Mouse (Mus musculus) G1E (cell line): ENCODE results near the gene Slc39a7.

Experiments
- CTCF ChIP-seq: IDR thresholded peaks from 2 replicates; pipeline ENCODE4 v1.5.1; 2012; ENCODE audit warnings: low read depth, low read length, inconsistent platforms, mixed read lengths
- GATA1 ChIP-seq: IDR thresholded peaks from 2 replicates; pipeline ENCODE4 v1.6.1; 2012; ENCODE audit warnings: borderline replicate concordance, low read length, inconsistent platforms, mixed read lengths
- GATA2 ChIP-seq: IDR thresholded peaks from 2 replicates; pipeline ENCODE4 v1.6.1; 2012; ENCODE audit warnings: low read depth, low read length, inconsistent platforms, borderline replicate concordance
- POLR2AphosphoS5 ChIP-seq: IDR thresholded peaks from 2 replicates; pipeline ENCODE4 v1.6.1; 2012; ENCODE audit warnings: low read depth, low read length, inconsistent platforms; ENCODE audit not compliant: insufficient replicate concordance
- TAL1 ChIP-seq: conservative IDR thresholded peaks from 2 replicates; pipeline ENCODE4 v1.6.1; 2012; ENCODE audit warnings: low read depth, low read length, inconsistent platforms, mixed read lengths

GRCm38 (mm10) chr17:34035517-34035916, 4.0 kb upstream of the Slc39a7 start:
- TF ChIP-seq CTCF (no peak), GATA1 (no peak), TAL1 (no peak), POLR2AphosphoS5 (no peak), GATA2 (no peak)
